Mouse (Mus musculus) layer of hippocampus, adult 9-11 months (tissue): ENCODE data around the gene Gpi1.
"Not testable (repeated sequence)": the region's sequence is repeated elsewhere in the genome, so short reads cannot be mapped to it uniquely, and the experiment has no call there.

ENCODE experiments used
- DNase-seq: peaks from one replicate; pipeline ENCODE4 v3.0.0; 2022

The Gpi1 gene

GRCm38 (mm10) chr7:34229153-34229552 is 983 bp downstream of the Gpi1 start:
- DNase-seq: no peak

- no peak for DNase-seq
Measured at GRCm38 (mm10) chr7:34228641-34229040, 1.5 kb downstream of the Gpi1 start.

- DNase-seq: no peak
Measured at GRCm38 (mm10) chr7:34226846-34227245, 3.3 kb downstream of the Gpi1 start.

GRCm38 (mm10) chr7:34226086-34226485 is 4.0 kb downstream of the Gpi1 start:
- DNase-seq: no peak

GRCm38 (mm10) chr7:34224308-34224707 is 5.8 kb downstream of the Gpi1 start:
- DNase-seq: no peak

GRCm38 (mm10) chr7:34222340-34222739 is 7.8 kb downstream of the Gpi1 start:
- DNase-seq: no peak

GRCm38 (mm10) chr7:34221594-34222250 is 8.4 kb downstream of the Gpi1 start:
- DNase-seq: no peak

GRCm38 (mm10) chr7:34218496-34218895 is 11.6 kb downstream of the Gpi1 start:
- no peak for DNase-seq

- no peak for DNase-seq
Measured at GRCm38 (mm10) chr7:34216474-34216873, 13.7 kb downstream of the Gpi1 start.

GRCm38 (mm10) chr7:34215481-34215880 is 14.7 kb downstream of the Gpi1 start:
- no peak for DNase-seq

- DNase-seq: peak; percentile 69
Measured at GRCm38 (mm10) chr7:34214644-34215043, 15.5 kb downstream of the Gpi1 start.

- no peak for DNase-seq
Measured at GRCm38 (mm10) chr7:34213281-34213680, 16.9 kb downstream of the Gpi1 start.

- no peak for DNase-seq
Measured at GRCm38 (mm10) chr7:34208027-34208745, 21.9 kb downstream of the Gpi1 start.

GRCm38 (mm10) chr7:34206331-34206730 is 23.8 kb downstream of the Gpi1 start:
- DNase-seq: no peak

GRCm38 (mm10) chr7:34202147-34202546 is 28.0 kb downstream of the Gpi1 start:
- not testable (repeated sequence) for DNase-seq

- DNase-seq: no peak
Measured at GRCm38 (mm10) chr7:34200829-34201228, 29.3 kb downstream of the Gpi1 start.

GRCm38 (mm10) chr7:34198346-34198745 is 31.8 kb downstream of the Gpi1 start:
- no peak for DNase-seq

GRCm38 (mm10) chr7:34196132-34197128 is 33.7 kb downstream of the Gpi1 start, which contains the start of gene Pdcd2l:
Pdcd2l (minus strand) TSS chr7:34196661.
- DNase-seq: peak; percentile 92

GRCm38 (mm10) chr7:34195632-34196031 is 34.5 kb downstream of the Gpi1 start:
- no peak for DNase-seq

GRCm38 (mm10) chr7:34192825-34193224 is 37.3 kb downstream of the Gpi1 start:
- no peak for DNase-seq

- DNase-seq: no peak
Measured at GRCm38 (mm10) chr7:34189376-34189989, 40.7 kb downstream of the Gpi1 start.

- no peak for DNase-seq
Measured at GRCm38 (mm10) chr7:34183794-34184193, 46.3 kb downstream of the Gpi1 start.

GRCm38 (mm10) chr7:34183356-34183755 is 46.8 kb downstream of the Gpi1 start:
- no peak for DNase-seq
